ENCODE assay signal across 20 mouse cellular contexts in genomic region chr17:80324521-80324920, GRCm38 (mm10). TPM values are rescaled to one million over a fixed set of nuclear protein-coding genes. Genes with fewer than 3 reads are reported as not detected.
"Had no signal": no experiment of that assay in that cellular context is flagged by ENCODE, and none has a peak within 500 bp of the region (broad histone marks: within the 10 kb centered on the region; RNA-seq: fewer than 3 reads in every experiment).

No protein-coding gene starts in this region.

- DNase-seq: cerebellum, adult 8-10 months; cerebellum, adult 9-10 months; cerebellum, adult 9-11 months; cerebellum, postnatal 10 days; cerebellum, postnatal 14 days; cerebellum, postnatal 25 days; cerebellum, postnatal 36 days; embryo, embryonic 11 days; forebrain, postnatal 0 days; gastrocnemius, adult 2 months; gastrocnemius, postnatal 10 days; gastrocnemius, postnatal 14 days; gastrocnemius, postnatal 25 days; gastrocnemius, postnatal 36 days; heart, adult 2 months had no signal

RNA-seq across cellular contexts. Expression of gene Arhgef33, which starts 17.3 kb away (rescaled TPM):
- total RNA-seq: common myeloid progenitor, adult 5-6 weeks; gastrocnemius, adult 18-20 months; gastrocnemius, adult 2 months; gastrocnemius, adult 8-10 months; gastrocnemius, postnatal 25 days had no signal

RNA-seq across cellular contexts. Expression of gene Gm10190, which starts 48.8 kb away (rescaled TPM):
- total RNA-seq: common myeloid progenitor, adult 5-6 weeks; forebrain, postnatal 0 days; gastrocnemius, adult 18-20 months; gastrocnemius, adult 2 months; gastrocnemius, adult 8-10 months; gastrocnemius, postnatal 14 days; gastrocnemius, postnatal 25 days; gastrocnemius, postnatal 36 days; granulocyte monocyte progenitor cell, adult 5-6 weeks; heart, adult 2 months; heart, adult 8-10 months had no signal
